Mouse (Mus musculus) bone marrow, adult 2 months (tissue): Measurements from ENCODE around the gene A630076J17Rik.

Experiments used
- CTCF ChIP-seq: fragments of 200-500 bp; IDR thresholded peaks from 2 replicates; pipeline ENCODE4 v1.5.1; 2011; ENCODE audit warnings: low read length, control low read depth; ENCODE audit not compliant: control insufficient read depth, insufficient read depth
- POLR2A ChIP-seq: fragments of 200-500 bp; IDR thresholded peaks from 2 replicates; pipeline ENCODE4 v1.6.1; 2011; ENCODE audit warnings: low read depth, mild to moderate bottlenecking, control low read depth, low read length, borderline replicate concordance; ENCODE audit not compliant: control insufficient read depth

DNA sequence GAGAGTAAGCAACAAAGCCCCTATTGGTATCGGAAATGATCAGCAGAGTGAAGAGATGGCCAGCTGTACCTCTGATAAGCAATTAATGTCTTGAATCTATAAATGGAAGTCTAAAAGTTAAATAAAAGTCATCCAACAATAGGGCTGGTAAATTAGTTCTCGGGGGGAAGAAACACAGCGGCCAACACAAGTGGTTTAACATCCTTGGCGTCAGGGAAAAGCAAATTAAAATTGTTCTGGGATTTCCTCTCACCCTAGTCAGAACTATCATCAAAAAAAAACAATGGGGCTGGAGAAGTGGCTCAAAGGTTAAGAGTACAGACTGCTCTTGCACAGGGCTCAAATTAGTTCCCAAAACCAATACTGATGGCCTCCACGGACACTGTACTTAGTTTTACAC is 4.6 kb upstream of the A630076J17Rik start:
- TF ChIP-seq CTCF (no peak), POLR2A (no peak)
